Mouse (Mus musculus): ENCODE data around the gene Mall.

DNA sequence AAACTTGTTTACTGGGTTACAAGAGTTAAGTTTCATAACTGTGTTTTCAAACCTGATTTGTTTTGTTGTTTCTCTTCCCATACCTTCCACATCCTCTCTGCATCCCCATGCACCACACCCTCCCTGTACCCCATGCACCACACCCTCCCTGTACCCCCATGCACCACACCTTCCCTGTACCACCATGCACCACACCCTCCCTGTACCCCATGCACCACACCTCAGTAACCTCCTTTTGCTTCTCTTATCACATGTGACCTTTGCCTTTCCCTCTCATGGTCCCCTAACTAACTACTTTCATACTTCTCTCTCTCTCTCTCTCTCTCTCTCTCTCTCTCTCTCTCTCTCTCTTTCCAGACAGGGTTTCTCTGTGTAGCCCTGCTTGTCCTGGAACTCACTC, 62.7 kb downstream of the Mall start:
- TF ChIP-seq NELFE (IDR thresholded peaks at IDR 0.05; ENCODE audit: low read depth, low read length), result no peak
- no peak for TF ChIP-seq NRF1 (IDR thresholded peaks at IDR 0.05; ENCODE audit: insufficient read depth, low read depth, low read length, poor library complexity, severe bottlenecking)
- TF ChIP-seq TCF12 (IDR thresholded peaks at IDR 0.05; ENCODE audit: low read depth, low read length), result no peak
- TF ChIP-seq CTCF (IDR thresholded peaks at IDR 0.05 in 2 of 3, conservative IDR thresholded peaks at IDR 0.05 in 1 of 3; ENCODE audit: control insufficient read depth in 1 of 3, insufficient read depth in 1 of 3, low read depth in 2 of 3, low read length in 3 of 3, poor library complexity in 1 of 3, severe bottlenecking in 1 of 3), result no peak
- no peak for TF ChIP-seq UBTF (IDR thresholded peaks at IDR 0.05; ENCODE audit: borderline replicate concordance, insufficient read depth, low read depth, low read length)
- TF ChIP-seq KAT2A (conservative IDR thresholded peaks at IDR 0.05; ENCODE audit: low read depth, low read length), result no peak
- no peak for TF ChIP-seq CHD2 (IDR thresholded peaks at IDR 0.05; ENCODE audit: low read length)
- TF ChIP-seq POLR2A (IDR thresholded peaks at IDR 0.05; ENCODE audit: control insufficient read depth in 1 of 2, insufficient read depth in 1 of 2, low read depth in 1 of 2, low read length in 2 of 2, poor library complexity in 1 of 2), result no peak
- no peak for TF ChIP-seq ZNF384 (IDR thresholded peaks at IDR 0.05; ENCODE audit: low read depth, low read length)
- no peak for TF ChIP-seq RCOR1 (IDR thresholded peaks at IDR 0.05; ENCODE audit: low read depth, low read length)
- no peak for TF ChIP-seq MAFK (IDR thresholded peaks at IDR 0.05; ENCODE audit: borderline replicate concordance, low read depth, low read length)
- TF ChIP-seq E2F4 (IDR thresholded peaks at IDR 0.05; ENCODE audit: borderline replicate concordance, low read depth, low read length), result no peak
- TF ChIP-seq USF1 (IDR thresholded peaks at IDR 0.05; ENCODE audit: low read depth, low read length), result no peak

Data from MEL (cell line).